Mouse (Mus musculus) liver, embryonic 11.5 days (tissue): ENCODE data around the gene Gm16223. TPM values are rescaled to one million over a fixed set of nuclear protein-coding genes. Genes with fewer than 3 reads are reported as not detected.

ENCODE experiments used
- ATAC-seq: fragments of 200-750 bp; cut with Nextera tagmentation; replicated peaks from 2 replicates; pipeline ENCODE4 v1.8.0; 2017; ENCODE audit warnings: moderate number of reproducible peaks, mild to moderate bottlenecking, moderate TSS enrichment, moderate library complexity; ENCODE audit not compliant: low FRiP score
- DNase-seq: peaks from one replicate; pipeline ENCODE4 v3.0.0-alpha.2; 2017; ENCODE audit warnings: low spot score
- H3K27ac ChIP-seq: fragments of 300-500 bp; sonication (generic); 2 replicates; pipeline ENCODE4 v1.5.1; 2014; ENCODE audit warnings: mild to moderate bottlenecking, low read depth, low read length, control low read depth
- H3K27me3 ChIP-seq: fragments of 300-500 bp; sonication (generic); replicated peaks from 2 replicates; pipeline ENCODE4 v1.6.1; 2014; ENCODE audit warnings: low read length, mixed read lengths; ENCODE audit not compliant: control insufficient read depth, insufficient read depth
- H3K36me3 ChIP-seq: fragments of 300-500 bp; sonication (generic); 2 replicates; pipeline ENCODE4 v1.6.1; 2014; ENCODE audit warnings: mild to moderate bottlenecking, low read length, moderate library complexity, mixed read lengths; ENCODE audit not compliant: control insufficient read depth, insufficient read depth
- H3K4me1 ChIP-seq: fragments of 300-500 bp; sonication (generic); replicated peaks from 2 replicates; pipeline ENCODE4 v1.6.1; 2014; ENCODE audit warnings: low read length, mixed read lengths; ENCODE audit not compliant: control insufficient read depth, insufficient read depth
- H3K4me2 ChIP-seq: fragments of 300-500 bp; sonication (generic); 2 replicates; pipeline ENCODE4 v1.6.1; 2014; ENCODE audit warnings: mild to moderate bottlenecking, control low read depth, moderate library complexity
- H3K4me3 ChIP-seq: fragments of 300-500 bp; sonication (generic); 2 replicates; pipeline ENCODE4 v1.5.1; 2014; ENCODE audit warnings: low read depth, low read length, control low read depth
- H3K9ac ChIP-seq: fragments of 300-500 bp; sonication (generic); 2 replicates; pipeline ENCODE4 v1.6.1; 2014; ENCODE audit warnings: low read depth, low read length, control low read depth
- H3K9me3 ChIP-seq: fragments of 300-500 bp; sonication (generic); 2 replicates; pipeline ENCODE4 v1.6.1; 2016; ENCODE audit warnings: low read length, inconsistent platforms, mixed read lengths; ENCODE audit not compliant: control insufficient read depth
- WGBS: fragments of 180-500 bp; shearing (Covaris S2); extraction: QIAGEN DNeasy Blood & Tissue Kit; methylation state at CpG from one replicate; pipeline ENCODE4 v1.1.7; 2014; 5-methylcytosine and 5-hydroxymethylcytosine counted together
- polyA plus RNA-seq: library from polyadenylated mRNA; unstranded; fragments of >200 nt; fragmentation: Nextera tagmentation; extraction: Ambion mirVana; gene quantifications from 2 replicates; pipeline ENCODE4 v1.2.1, GENCODE M21; 2014

Gm16223 gene
- polyA plus RNA-seq, 1 experiment from 2014 or later: not detected

- H3K36me3 ChIP-seq: no peaks in the 10 kb centered on the region
- no peak overlapping the region for H3K27ac ChIP-seq
- H3K4me3 ChIP-seq: no peak overlapping the region
- H3K9me3 ChIP-seq: no peaks in the 10 kb centered on the region
- H3K27me3 ChIP-seq: no peaks in the 10 kb centered on the region
- DNase-seq: no peak
- H3K9ac ChIP-seq: no peak overlapping the region
- 80% methylated on average over 5 of the region's 5 CpGs for WGBS
- no peak overlapping the region for H3K4me2 ChIP-seq
- ATAC-seq: no peak
- no peaks in the 10 kb centered on the region for H3K4me1 ChIP-seq
Measured at GRCm38 (mm10) chr5:42116586-42117346, 49.0 kb downstream of the Gm16223 start.

GRCm38 (mm10) chr5:42125562-42125961 is 57.8 kb downstream of the Gm16223 start:
- no peak for DNase-seq
- no peak overlapping the region for H3K9ac ChIP-seq
- H3K4me3 ChIP-seq: no peak overlapping the region
- no peaks in the 10 kb centered on the region for H3K4me1 ChIP-seq
- ATAC-seq: no peak
- no peak overlapping the region for H3K4me2 ChIP-seq
- no peaks in the 10 kb centered on the region for H3K36me3 ChIP-seq
- H3K9me3 ChIP-seq: no peaks in the 10 kb centered on the region
- no peaks in the 10 kb centered on the region for H3K27me3 ChIP-seq
- H3K27ac ChIP-seq: no peak overlapping the region

GRCm38 (mm10) chr5:42155626-42156025 is 87.9 kb downstream of the Gm16223 start:
- no peak for ATAC-seq
- 69% methylated on average over 3 of the region's 3 CpGs for WGBS

GRCm38 (mm10) chr5:42164731-42165130 is 97.0 kb downstream of the Gm16223 start:
- Histone ChIP-seq H3K9me3 (no peaks in the 10 kb centered on the region; the same call in 1 of the 2 replicates), H3K9ac (no peak overlapping the region), H3K4me2 (no peak overlapping the region), H3K4me1 (no peaks in the 10 kb centered on the region), H3K27ac (no peak overlapping the region), H3K36me3 (no peaks in the 10 kb centered on the region), H3K27me3 (no peaks in the 10 kb centered on the region), H3K4me3 (no peak overlapping the region)
- 88% methylated on average over 2 of the region's 2 CpGs for WGBS
- no peak for DNase-seq
- ATAC-seq: no peak

More at GRCm38 (mm10) chr5:42155626-42156025, 87.9 kb downstream of the Gm16223 start:
- no peaks in the 10 kb centered on the region for H3K27me3 ChIP-seq
- DNase-seq: no peak
- H3K4me3 ChIP-seq: no peak overlapping the region
- no peaks in the 10 kb centered on the region for H3K9me3 ChIP-seq
- no peaks in the 10 kb centered on the region for H3K36me3 ChIP-seq
- no peak overlapping the region for H3K9ac ChIP-seq
- no peak overlapping the region for H3K4me2 ChIP-seq
- H3K27ac ChIP-seq: no peak overlapping the region
- no peaks in the 10 kb centered on the region for H3K4me1 ChIP-seq

- Histone ChIP-seq H3K27ac (no peak overlapping the region), H3K4me3 (no peak overlapping the region), H3K4me2 (no peak overlapping the region), H3K4me1 (no peaks in the 10 kb centered on the region), H3K9me3 (no peaks in the 10 kb centered on the region; the same call in 1 of the 2 replicates), H3K27me3 (no peaks in the 10 kb centered on the region), H3K36me3 (no peaks in the 10 kb centered on the region), H3K9ac (no peak overlapping the region)
- 28% methylated on average over 1 of the region's 1 CpGs for WGBS
- ATAC-seq: no peak
- no peak for DNase-seq
Measured at GRCm38 (mm10) chr5:42166311-42166710, 98.6 kb downstream of the Gm16223 start.

- WGBS: 87% methylated on average over 3 of the region's 3 CpGs
- no peak for DNase-seq
- H3K9ac ChIP-seq: no peak overlapping the region
Measured at GRCm38 (mm10) chr5:42168071-42168470, 100.3 kb downstream of the Gm16223 start.

GRCm38 (mm10) chr5:42168785-42169184 is 101.0 kb downstream of the Gm16223 start:
- H3K4me2 ChIP-seq: no peak overlapping the region
- H3K9me3 ChIP-seq: no peaks in the 10 kb centered on the region; the same call in 1 of the 2 replicates
- no peaks in the 10 kb centered on the region for H3K36me3 ChIP-seq
- no peak for ATAC-seq
- WGBS: 78% methylated on average over 5 of the region's 5 CpGs
- no peak overlapping the region for H3K27ac ChIP-seq
- no peaks in the 10 kb centered on the region for H3K4me1 ChIP-seq
- DNase-seq: no peak
- H3K9ac ChIP-seq: no peak overlapping the region
- H3K4me3 ChIP-seq: no peak overlapping the region
- no peaks in the 10 kb centered on the region for H3K27me3 ChIP-seq

More at GRCm38 (mm10) chr5:42168071-42168470, 100.3 kb downstream of the Gm16223 start:
- Histone ChIP-seq H3K27ac (no peak overlapping the region), H3K4me3 (no peak overlapping the region), H3K27me3 (no peaks in the 10 kb centered on the region), H3K4me1 (no peaks in the 10 kb centered on the region), H3K36me3 (no peaks in the 10 kb centered on the region), H3K4me2 (no peak overlapping the region), H3K9me3 (no peaks in the 10 kb centered on the region; the same call in 1 of the 2 replicates)
- no peak for ATAC-seq

- WGBS: 53% methylated on average over 2 of the region's 2 CpGs
- no peak for ATAC-seq
Measured at GRCm38 (mm10) chr5:42174109-42174508, 106.3 kb downstream of the Gm16223 start.

GRCm38 (mm10) chr5:42175424-42175823 is 107.7 kb downstream of the Gm16223 start:
- Histone ChIP-seq H3K4me1 (no peaks in the 10 kb centered on the region), H3K4me3 (no peak overlapping the region), H3K9me3 (no peaks in the 10 kb centered on the region), H3K27ac (no peak overlapping the region), H3K27me3 (no peaks in the 10 kb centered on the region), H3K36me3 (no peaks in the 10 kb centered on the region), H3K4me2 (no peak overlapping the region), H3K9ac (no peak overlapping the region)
- whole genome bisulfite sequencing: 66% methylated on average over 2 of the region's 2 CpGs
- ATAC-seq: no peak
- DNase-seq: no peak

More at GRCm38 (mm10) chr5:42174109-42174508, 106.3 kb downstream of the Gm16223 start:
- Histone ChIP-seq H3K9me3 (no peaks in the 10 kb centered on the region), H3K9ac (no peak overlapping the region), H3K4me3 (no peak overlapping the region), H3K27ac (no peak overlapping the region), H3K27me3 (no peaks in the 10 kb centered on the region), H3K36me3 (no peaks in the 10 kb centered on the region), H3K4me1 (no peaks in the 10 kb centered on the region), H3K4me2 (no peak overlapping the region)
- DNase-seq: no peak
